Mouse (Mus musculus) right cerebral cortex, adult 18-20 months (tissue): ENCODE measurements around the gene Rhox4b.
"Not testable (repeated sequence)": the region's sequence is repeated elsewhere in the genome, so short reads cannot be mapped to it uniquely, and the experiment has no call there.

Experiments
- DNase-seq: peaks from one replicate; pipeline ENCODE4 v3.0.0; 2022; ENCODE audit warnings: mixed read lengths

Gene Rhox4b

DNA sequence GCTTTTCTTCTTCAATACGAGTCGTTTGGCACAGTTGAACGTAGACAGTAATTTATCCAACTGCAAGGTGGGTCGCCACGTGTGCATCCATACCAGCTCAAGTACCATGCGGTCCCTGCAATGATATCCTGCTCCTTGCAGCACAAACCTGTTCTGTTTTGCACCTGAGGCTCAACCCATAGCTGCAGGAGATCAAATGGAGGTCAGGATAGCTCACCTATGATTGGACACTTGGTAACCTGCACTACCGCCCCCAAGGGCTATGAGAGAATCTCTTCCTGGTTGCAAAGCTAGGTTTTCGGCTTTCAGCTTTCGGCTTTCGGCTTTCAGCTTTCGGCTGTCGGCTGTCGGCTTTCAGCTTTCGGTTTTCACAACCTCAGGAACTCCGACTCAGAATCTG is at the start of gene Rhox4b:
Gene Rhox4b (plus strand): TSS at position 301 of the 400 bp plus-strand sequence.
- DNase-seq = not testable (repeated sequence)

DNA sequence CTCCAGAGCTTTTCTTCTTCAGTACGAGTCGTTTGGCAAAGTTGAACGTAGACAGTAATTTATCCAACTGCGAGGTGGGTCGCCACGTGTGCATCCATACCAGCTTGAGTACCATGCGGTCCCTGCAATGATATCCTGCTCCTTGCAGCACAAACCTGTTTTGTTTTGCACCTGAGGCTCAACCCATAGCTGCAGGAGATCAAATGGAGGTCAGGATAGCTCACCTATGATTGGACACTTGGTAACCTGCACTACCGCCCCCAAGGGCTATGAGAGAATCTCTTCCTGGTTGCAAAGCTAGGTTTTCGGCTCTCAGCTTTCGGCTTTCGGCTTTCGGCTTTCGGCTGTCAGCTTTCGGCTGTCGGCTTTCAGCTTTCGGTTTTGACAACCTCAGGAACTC is 41.7 kb upstream of the Rhox4b start, which contains the start of gene Rhox4a2:
Gene Rhox4a2 (plus strand): TSS at position 301 of the 400 bp plus-strand sequence.
- not testable (repeated sequence) for DNase-seq

DNA sequence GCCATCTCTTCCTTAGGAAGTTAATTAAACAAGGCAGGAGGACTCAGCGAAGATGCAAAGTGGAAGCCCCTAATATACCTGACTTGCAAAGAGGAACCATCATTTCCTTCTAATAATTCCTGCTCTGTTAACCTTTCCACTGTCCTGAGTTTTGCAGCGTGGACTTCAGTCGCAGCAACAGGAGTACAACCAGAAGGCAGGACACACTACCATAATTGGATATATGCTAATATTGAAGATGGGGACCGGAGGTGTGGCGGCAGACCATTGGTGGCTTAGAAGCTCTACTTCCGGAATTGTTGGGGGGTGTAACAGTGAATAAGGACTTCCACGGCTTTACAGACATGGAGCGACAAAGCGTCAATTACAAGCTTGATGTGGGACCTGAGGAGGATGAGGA is 20.5 kb upstream of the Rhox4b start, which contains the start of gene Rhox2b:
Gene Rhox2b (plus strand): TSS at position 301 of the 400 bp plus-strand sequence.
- DNase-seq = not testable (repeated sequence)

DNA sequence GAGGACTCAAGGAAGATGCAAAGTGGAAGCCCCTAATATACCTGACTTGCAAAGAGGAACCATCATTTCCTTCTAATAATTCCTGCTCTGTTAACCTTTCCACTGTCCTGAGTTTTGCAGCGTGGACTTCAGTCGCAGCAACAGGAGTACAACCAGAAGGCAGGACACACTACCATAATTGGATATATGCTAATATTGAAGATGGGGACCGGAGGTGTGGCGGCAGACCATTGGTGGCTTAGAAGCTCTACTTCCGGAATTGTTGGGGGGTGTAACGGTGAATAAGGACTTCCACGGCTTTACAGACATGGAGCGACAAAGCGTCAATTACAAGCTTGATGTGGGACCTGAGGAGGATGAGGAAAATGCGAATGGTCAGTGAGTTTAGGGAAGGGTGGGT is 21.1 kb downstream of the Rhox4b start, which contains the start of gene Rhox2c:
Gene Rhox2c (plus strand): TSS at position 301 of the 400 bp plus-strand sequence.
- DNase-seq = not testable (repeated sequence)

DNA sequence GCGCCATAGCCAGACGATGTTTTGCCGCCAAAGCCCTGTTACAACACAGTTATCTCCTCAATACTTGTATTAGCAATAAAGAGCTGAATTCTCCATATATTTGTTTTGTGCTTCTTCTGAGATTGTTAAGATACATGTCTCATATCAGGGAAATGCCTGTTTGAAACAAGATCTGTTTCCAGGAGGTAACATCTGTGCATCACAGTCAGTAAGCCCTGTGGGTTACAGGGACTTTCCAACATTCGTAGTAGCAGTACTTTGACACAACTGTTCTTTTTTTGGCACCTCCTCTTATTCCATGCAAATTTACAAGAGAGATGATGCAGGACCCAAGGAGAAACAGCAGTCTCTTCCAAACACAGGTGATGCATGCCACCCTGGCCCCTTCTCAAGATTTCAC is 26.0 kb downstream of the Rhox4b start, which contains the start of gene Rhox3c:
Gene Rhox3c (plus strand): TSS at position 301 of the 400 bp plus-strand sequence.
- DNase-seq = not testable (repeated sequence)

DNA sequence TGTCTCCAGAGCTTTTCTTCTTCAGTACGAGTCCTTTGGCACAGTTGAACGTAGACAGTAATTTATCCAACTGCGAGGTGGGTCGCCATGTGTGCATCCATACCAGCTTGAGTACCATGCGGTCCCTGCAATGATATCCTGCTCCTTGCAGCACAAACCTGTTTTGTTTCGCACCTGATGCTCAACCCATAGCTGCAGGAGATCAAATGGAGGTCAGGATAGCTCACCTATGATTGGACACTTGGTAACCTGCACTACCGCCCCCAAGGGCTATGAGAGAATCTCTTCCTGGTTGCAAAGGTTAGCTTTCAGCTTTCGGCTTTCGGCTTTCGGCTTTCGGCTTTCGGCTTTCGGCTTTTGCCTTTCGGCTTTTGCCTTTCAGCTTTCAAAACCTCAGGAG is 47.7 kb downstream of the Rhox4b start, which contains the start of gene Rhox4c:
Gene Rhox4c (plus strand): TSS at position 301 of the 400 bp plus-strand sequence.
- DNase-seq = not testable (repeated sequence)
